Mouse (Mus musculus) kidney, postnatal 10 days (tissue): ENCODE measurements around the gene Mbd4.
A peak's percentile ranks its signal among the peaks of the same experiment; 100 is the strongest.

Source experiments
- DNase-seq: peaks from one replicate; pipeline ENCODE4 v3.0.0; 2021; ENCODE audit warnings: mixed read lengths

Mbd4 gene

GRCm38 (mm10) chr6:115808196-115808487 is 45.0 kb downstream of the Mbd4 start:
- DNase-seq: no peak

GRCm38 (mm10) chr6:115807464-115808195 is 45.5 kb downstream of the Mbd4 start:
- DNase-seq: no peak

DNA sequence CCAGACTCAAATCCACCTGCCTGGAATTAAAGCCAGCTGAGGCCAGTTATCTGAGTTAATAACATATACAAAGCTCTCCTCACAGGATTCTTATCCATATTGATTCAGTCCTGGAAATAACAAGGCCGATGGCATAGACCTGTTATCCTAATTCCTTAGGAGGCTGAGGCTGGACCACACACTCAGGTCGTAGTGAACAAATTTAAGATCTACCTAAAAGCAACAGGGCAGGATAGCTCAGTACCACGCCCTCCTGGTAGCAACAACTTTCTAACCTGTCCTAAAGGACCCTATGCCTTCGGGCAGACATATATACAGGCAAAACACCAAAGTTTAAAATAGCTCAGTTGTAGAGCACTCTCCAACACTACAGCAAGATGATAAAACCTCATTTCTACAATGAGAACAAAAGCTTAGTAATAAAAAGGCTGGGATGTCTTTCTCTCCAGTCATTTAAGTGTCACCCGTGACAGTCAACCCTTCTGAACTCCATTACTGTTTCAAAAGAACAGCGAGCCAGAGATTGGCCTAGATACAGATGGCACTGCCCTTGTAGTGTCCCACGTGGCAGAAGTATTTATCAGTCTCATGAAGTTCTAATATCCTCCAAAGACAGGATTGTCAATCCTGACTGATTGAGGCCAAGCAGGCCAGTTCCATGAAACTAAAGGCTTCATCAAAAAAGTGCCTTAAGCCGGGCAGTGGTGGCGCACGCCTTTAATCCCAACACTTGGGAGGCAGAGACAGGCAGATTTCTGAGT is 48.6 kb downstream of the Mbd4 start:
- no peak for DNase-seq

DNA sequence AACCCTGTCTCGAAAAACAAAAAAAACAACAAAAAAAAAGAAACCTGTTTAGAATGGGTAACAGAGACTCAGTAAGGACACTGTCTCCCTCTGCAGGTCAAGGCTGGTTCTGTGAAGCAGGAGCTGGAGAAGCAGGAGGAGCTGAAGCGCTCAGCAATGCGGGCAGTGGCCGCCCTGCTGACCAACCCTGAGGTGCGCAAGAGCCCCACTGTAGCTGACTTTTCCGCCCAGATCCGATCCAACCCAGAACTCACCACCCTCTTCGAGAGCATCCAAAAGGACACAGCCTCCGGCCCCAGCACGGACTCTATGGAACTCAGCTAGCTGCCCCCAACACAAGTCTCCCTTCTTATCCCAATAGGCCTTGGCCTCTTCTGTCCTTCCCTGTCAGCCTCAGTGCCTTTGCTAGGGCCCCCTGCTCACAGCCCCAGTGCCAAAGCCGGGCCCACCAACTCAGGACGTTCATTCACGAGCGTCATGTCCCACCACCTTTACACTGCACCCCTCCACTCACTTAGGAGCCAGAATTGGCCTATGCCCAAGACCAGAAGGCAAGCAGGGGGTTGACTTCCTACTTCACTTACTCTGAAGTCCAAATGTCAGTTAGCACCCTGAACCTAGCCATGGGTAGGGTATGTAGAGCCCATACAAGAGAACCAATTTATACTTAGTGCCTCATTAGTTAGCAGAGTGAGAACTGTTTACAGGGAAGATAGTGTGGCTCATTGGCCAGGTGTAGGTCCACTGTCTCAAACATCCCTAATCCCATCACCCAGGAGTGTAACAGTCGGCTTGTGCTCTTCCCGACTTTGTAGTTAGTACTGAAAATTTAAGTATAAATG is 49.4 kb downstream of the Mbd4 start:
- DNase-seq: peak; percentile 92

DNA sequence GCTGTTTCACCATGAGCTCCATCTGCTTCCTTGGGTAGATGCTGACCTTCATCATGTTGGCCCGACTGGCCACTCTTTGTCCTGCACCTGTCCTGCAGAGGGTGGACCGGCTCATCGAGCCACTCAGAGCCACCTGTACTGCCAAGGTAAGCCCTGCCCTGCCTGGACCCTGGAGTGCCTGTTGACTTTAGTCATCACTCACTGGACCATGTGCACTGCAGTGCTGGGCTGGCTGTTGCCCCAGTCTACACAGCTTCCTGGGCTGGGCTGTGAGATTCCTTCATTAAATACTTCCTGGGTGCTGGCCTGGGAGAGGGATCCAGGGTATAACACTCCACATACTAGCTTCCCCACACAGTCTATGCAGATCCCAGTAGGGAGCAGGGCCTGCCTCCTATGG is 51.4 kb downstream of the Mbd4 start:
- DNase-seq: no peak

GRCm38 (mm10) chr6:115792691-115793215 is 60.4 kb downstream of the Mbd4 start:
- DNase-seq: peak; percentile 66

GRCm38 (mm10) chr6:115791842-115792686 is 61.1 kb downstream of the Mbd4 start:
- peak; percentile 83 for DNase-seq

DNA sequence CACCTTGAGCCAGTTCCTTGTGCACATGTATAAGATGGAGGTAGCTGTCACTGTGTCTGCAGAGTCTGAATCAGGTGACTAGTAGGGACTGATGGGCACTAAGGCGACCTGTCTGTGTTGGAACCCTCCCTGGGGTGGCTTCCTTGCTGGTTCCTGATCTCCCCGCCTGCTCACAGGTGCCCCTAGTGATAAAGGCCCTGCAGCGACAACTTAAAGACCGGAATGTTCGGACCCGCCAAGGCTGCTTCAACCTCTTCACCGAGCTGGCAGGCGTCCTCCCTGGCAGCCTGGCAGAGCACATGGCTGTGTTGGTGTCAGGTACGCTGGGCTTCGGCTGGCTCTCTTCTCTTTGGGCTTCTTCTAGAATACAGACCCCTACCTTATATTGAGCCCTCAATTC is 62.2 kb downstream of the Mbd4 start:
- DNase-seq: no peak
